Mouse (Mus musculus): ENCODE results near the gene Slc6a11. TPM values are rescaled to one million over a fixed set of nuclear protein-coding genes. Genes with fewer than 3 reads are reported as not detected.

Gene Slc6a11
- polyA plus RNA-seq, 1 experiment from 2014 or later: 0.09 TPM

GRCm38 (mm10) chr6:114291396-114291795, 160.4 kb downstream of the Slc6a11 start:
- no peak overlapping the region for H3K9ac ChIP-seq (replicated peaks; ENCODE audit: low read length)
- no peak overlapping the region for H3K4me2 ChIP-seq (replicated peaks; ENCODE audit: low read depth, low read length)
- H3K4me3 ChIP-seq (ENCODE audit: low read length): no peak overlapping the region
- H3K27ac ChIP-seq (ENCODE audit: low read length): no peak overlapping the region
- H3K27me3 ChIP-seq (ENCODE audit: insufficient read depth, low read length): peaks cover 17% of the 10 kb centered on the region
- no peaks in the 10 kb centered on the region for H3K36me3 ChIP-seq (ENCODE audit: insufficient read depth, low read length)
- 60% methylated on average over 5 of the region's 5 CpGs for WGBS
- H3K9me3 ChIP-seq (ENCODE audit: low read length): no peaks in the 10 kb centered on the region
- no peak for ATAC-seq (ENCODE audit: low FRiP score, low TSS enrichment)
- no peaks in the 10 kb centered on the region for H3K4me1 ChIP-seq (ENCODE audit: insufficient read depth, low read length)

DNA sequence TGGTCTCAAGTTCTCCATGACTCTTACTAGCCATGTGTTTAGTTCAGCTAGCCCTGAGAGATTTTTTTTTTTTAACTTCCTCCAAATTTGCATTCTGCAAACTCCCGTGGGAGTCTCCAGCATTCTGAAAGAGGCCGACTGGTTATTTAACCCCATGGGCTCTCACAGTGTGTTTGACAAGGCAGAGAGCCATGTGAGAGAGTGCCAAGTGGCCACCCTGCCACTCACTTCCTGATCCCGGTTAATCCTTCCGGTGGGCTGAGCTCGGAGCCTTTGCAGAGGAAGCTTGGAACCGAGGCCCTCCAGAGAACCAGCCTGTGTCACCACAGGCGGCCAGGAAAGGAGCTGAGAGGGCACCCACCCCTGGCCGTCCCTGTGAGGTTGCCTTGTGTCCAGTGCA, 162.5 kb downstream of the Slc6a11 start:
- Histone ChIP-seq H3K4me3 (ENCODE audit: low read length) (no peak overlapping the region), H3K27me3 (ENCODE audit: insufficient read depth, low read length) (no peaks in the 10 kb centered on the region), H3K36me3 (ENCODE audit: insufficient read depth, low read length) (no peaks in the 10 kb centered on the region), H3K27ac (ENCODE audit: low read length) (no peak overlapping the region), H3K9me3 (ENCODE audit: low read length) (no peaks in the 10 kb centered on the region), H3K4me1 (ENCODE audit: insufficient read depth, low read length) (no peaks in the 10 kb centered on the region), H3K4me2 (replicated peaks; ENCODE audit: low read depth, low read length) (no peak overlapping the region), H3K9ac (replicated peaks; ENCODE audit: low read length) (no peak overlapping the region)
- ATAC-seq (ENCODE audit: low FRiP score, low TSS enrichment): no peak
- 38% methylated on average over 8 of the region's 8 CpGs for WGBS

DNA sequence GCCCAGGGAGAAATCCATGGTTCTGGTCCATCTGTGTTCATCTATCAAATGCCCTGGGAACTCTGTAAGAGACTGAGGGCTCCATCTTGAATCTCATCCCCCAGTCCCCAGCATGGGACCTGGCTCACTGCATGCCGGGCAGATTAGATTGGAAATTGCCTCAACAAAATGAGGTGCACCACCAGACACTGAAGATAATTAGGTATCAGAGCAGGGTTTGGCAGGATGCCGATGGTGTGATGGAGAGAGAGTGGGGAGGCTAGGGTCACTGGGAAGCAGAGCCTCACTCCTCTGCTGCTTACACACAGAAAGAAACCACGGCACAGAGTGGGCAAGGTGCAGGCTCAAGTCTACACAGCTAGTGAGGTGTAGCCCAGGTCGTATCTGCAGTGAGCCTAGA, 164.0 kb downstream of the Slc6a11 start:
- Histone ChIP-seq H3K4me2 (replicated peaks; ENCODE audit: low read depth, low read length) (no peak overlapping the region), H3K4me1 (ENCODE audit: insufficient read depth, low read length) (no peaks in the 10 kb centered on the region), H3K9ac (replicated peaks; ENCODE audit: low read length) (no peak overlapping the region), H3K4me3 (ENCODE audit: low read length) (no peak overlapping the region), H3K9me3 (ENCODE audit: low read length) (no peaks in the 10 kb centered on the region), H3K36me3 (ENCODE audit: insufficient read depth, low read length) (no peaks in the 10 kb centered on the region), H3K27ac (ENCODE audit: low read length) (no peak overlapping the region), H3K27me3 (ENCODE audit: insufficient read depth, low read length) (no peaks in the 10 kb centered on the region)
- no peak for ATAC-seq (ENCODE audit: low FRiP score, low TSS enrichment)
- 78% methylated on average over 4 of the region's 4 CpGs for WGBS

GRCm38 (mm10) chr6:114297260-114298002, 166.4 kb downstream of the Slc6a11 start:
- 47% methylated on average over 10 of the region's 10 CpGs for WGBS
- no peak for ATAC-seq (ENCODE audit: low FRiP score, low TSS enrichment)
- no peak overlapping the region for H3K4me2 ChIP-seq (replicated peaks; ENCODE audit: low read depth, low read length)
- H3K36me3 ChIP-seq (ENCODE audit: insufficient read depth, low read length): no peaks in the 10 kb centered on the region
- no peaks in the 10 kb centered on the region for H3K9me3 ChIP-seq (ENCODE audit: low read length)
- no peak overlapping the region for H3K4me3 ChIP-seq (ENCODE audit: low read length)
- H3K9ac ChIP-seq (replicated peaks; ENCODE audit: low read length): no peak overlapping the region
- H3K4me1 ChIP-seq (ENCODE audit: insufficient read depth, low read length): no peaks in the 10 kb centered on the region
- no peaks in the 10 kb centered on the region for H3K27me3 ChIP-seq (ENCODE audit: insufficient read depth, low read length)
- H3K27ac ChIP-seq (ENCODE audit: low read length): no peak overlapping the region

Other genes with a start within 250 kb of the Slc6a11 start
- gene Atp2b2, start 88.6 kb upstream of the Slc6a11 start, polyA plus RNA-seq (2015; fragmentation: Nextera tagmentation; extraction: Ambion mirVana): 0.09 and 0.30 TPM in 2 replicates
- gene Slc6a1, start 151.4 kb downstream of the Slc6a11 start, polyA plus RNA-seq (2015; fragmentation: Nextera tagmentation; extraction: Ambion mirVana): 0.16 and 0.17 TPM in 2 replicates